Mouse (Mus musculus) liver, adult 2 months (tissue): ENCODE measurements at regions not wholly inside any gene's neighbourhood (a gene's known extent, or its start where the extent isn't known, plus 50 kb on each side); places are given as distances from the start of the nearest gene placed in this dataset.

ENCODE experiments used
- DNase-seq: peaks from one replicate; pipeline ENCODE4 v3.0.0-alpha.2; 2011; ENCODE audit warnings: low read depth, low spot score; ENCODE audit errors: extremely low read depth
- H3K27ac ChIP-seq: fragments of 200-500 bp; replicated peaks from 2 replicates; pipeline ENCODE4 v1.5.1; 2012; ENCODE audit warnings: low read depth, mild to moderate bottlenecking, control low read depth, inconsistent platforms, low read length; ENCODE audit not compliant: insufficient read depth
- H3K27me3 ChIP-seq: fragments of 200-500 bp; 2 replicates; pipeline ENCODE4 v1.6.1; 2012; ENCODE audit warnings: mild to moderate bottlenecking, moderate library complexity, low read length, inconsistent platforms; ENCODE audit not compliant: control insufficient read depth, insufficient read depth
- H3K36me3 ChIP-seq: fragments of 200-500 bp; 2 replicates; pipeline ENCODE4 v1.6.1; 2012; ENCODE audit warnings: low read length, inconsistent platforms; ENCODE audit not compliant: control insufficient read depth, insufficient read depth
- H3K4me1 ChIP-seq: fragments of 200-500 bp; 2 replicates; pipeline ENCODE4 v1.6.1; 2011; ENCODE audit warnings: low read length; ENCODE audit not compliant: control insufficient read depth, insufficient read depth
- H3K4me3 ChIP-seq: fragments of 200-500 bp; 2 replicates; pipeline ENCODE4 v1.5.1; 2011; ENCODE audit warnings: low read depth, mild to moderate bottlenecking, control low read depth, low read length, moderate library complexity; ENCODE audit not compliant: insufficient read depth
- H3K79me2 ChIP-seq: fragments of 200-500 bp; 2 replicates; pipeline ENCODE4 v1.6.1; 2012; ENCODE audit warnings: inconsistent platforms, mild to moderate bottlenecking, low read length, moderate library complexity; ENCODE audit not compliant: control insufficient read depth, insufficient read depth
- H3K9ac ChIP-seq: fragments of 200-500 bp; 2 replicates; pipeline ENCODE4 v1.6.1; 2012; ENCODE audit warnings: low read depth, mild to moderate bottlenecking, control low read depth, inconsistent platforms, low read length
- CTCF ChIP-seq: fragments of 200-500 bp; IDR thresholded peaks from 2 replicates; pipeline ENCODE4 v1.5.1; 2011; ENCODE audit warnings: low read depth, low read length, control low read depth
- POLR2A ChIP-seq: fragments of 200-500 bp; IDR thresholded peaks from 2 replicates; pipeline ENCODE4 v1.6.1; 2011; ENCODE audit warnings: low read length, control low read depth; ENCODE audit not compliant: insufficient read depth; ENCODE audit errors: extremely low read depth
- WGBS: fragments of 180-500 bp; shearing (Covaris S2); methylation state at CpG from one replicate; pipeline ENCODE4 v1.1.7; 2018; 5-methylcytosine and 5-hydroxymethylcytosine counted together

- Histone ChIP-seq H3K9ac (no peak overlapping the region), H3K27me3 (no peaks in the 10 kb centered on the region), H3K36me3 (no peaks in the 10 kb centered on the region), H3K79me2 (no peaks in the 10 kb centered on the region), H3K4me1 (no peaks in the 10 kb centered on the region), H3K4me3 (no peak overlapping the region), H3K27ac (no peak overlapping the region)
- no peak for DNase-seq
- 79% methylated on average over 5 of the region's 5 CpGs for WGBS
- no peak for TF ChIP-seq CTCF
- TF ChIP-seq POLR2A, result no peak
These were observed 163.8 kb upstream of the Mpped2 start for GRCm38 (mm10) chr2:106529247-106529646.

DNA sequence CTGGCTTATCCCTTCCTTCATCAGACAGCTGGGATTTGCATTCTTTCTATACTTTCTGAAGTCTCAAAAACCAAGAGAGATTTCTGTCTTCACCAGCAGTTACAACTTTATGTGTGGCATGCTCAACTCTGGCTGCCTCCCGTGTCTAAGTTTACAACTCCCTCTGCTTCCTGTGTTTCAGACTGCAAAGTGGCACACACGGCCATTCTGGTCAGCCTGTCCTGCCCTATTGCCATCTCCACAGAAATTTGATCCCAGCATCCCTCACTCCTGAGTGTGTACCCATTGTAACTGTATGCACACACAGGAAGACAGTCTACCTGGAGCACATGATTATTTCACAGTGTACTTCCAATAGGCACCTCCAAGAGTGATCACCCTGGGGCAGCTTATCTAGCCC, 163.3 kb upstream of the Mpped2 start:
- H3K27me3 ChIP-seq, result no peaks in the 10 kb centered on the region
- no peak for DNase-seq
- H3K9ac ChIP-seq, result no peak overlapping the region
- H3K4me1 ChIP-seq, result no peaks in the 10 kb centered on the region
- no peaks in the 10 kb centered on the region for H3K36me3 ChIP-seq
- no peak overlapping the region for H3K4me3 ChIP-seq
- H3K27ac ChIP-seq, result no peak overlapping the region
- H3K79me2 ChIP-seq, result no peaks in the 10 kb centered on the region
- WGBS, result 69% methylated on average over 2 of the region's 2 CpGs
- TF ChIP-seq POLR2A, result no peak
- TF ChIP-seq CTCF, result no peak

GRCm38 (mm10) chr2:106538329-106538728, 154.7 kb upstream of the Mpped2 start:
- no peaks in the 10 kb centered on the region for H3K4me1 ChIP-seq
- H3K36me3 ChIP-seq, result no peaks in the 10 kb centered on the region
- H3K27ac ChIP-seq, result no peak overlapping the region
- H3K79me2 ChIP-seq, result no peaks in the 10 kb centered on the region
- H3K9ac ChIP-seq, result no peak overlapping the region
- no peaks in the 10 kb centered on the region for H3K27me3 ChIP-seq
- no peak for DNase-seq
- no peak overlapping the region for H3K4me3 ChIP-seq
- 65% methylated on average over 4 of the region's 4 CpGs for WGBS
- no peak for TF ChIP-seq CTCF
- TF ChIP-seq POLR2A, result no peak

DNA sequence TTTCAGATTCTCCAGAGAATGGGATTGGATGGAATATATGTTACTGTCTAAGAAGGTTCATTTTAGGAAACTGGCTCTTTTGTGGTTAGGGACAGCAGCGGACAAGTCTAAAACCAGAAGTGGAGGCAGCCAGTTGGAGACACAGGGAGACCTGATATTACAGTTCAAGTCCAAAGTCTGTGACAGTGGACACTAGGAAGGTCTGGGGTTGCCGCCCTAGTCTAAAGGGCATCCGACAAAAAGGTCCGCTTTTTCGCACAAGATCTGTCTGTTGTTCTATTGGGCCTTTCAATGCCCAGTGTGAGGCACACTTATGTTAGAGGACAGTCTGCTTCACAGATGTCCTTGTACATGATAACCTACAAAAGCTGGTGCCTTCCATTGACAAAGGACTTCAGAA, 152.9 kb upstream of the Mpped2 start:
- DNase-seq, result no peak
- TF ChIP-seq CTCF, result no peak

GRCm38 (mm10) chr2:106547117-106547516, 146.0 kb upstream of the Mpped2 start:
- Histone ChIP-seq H3K9ac (no peak overlapping the region), H3K27me3 (no peaks in the 10 kb centered on the region), H3K36me3 (no peaks in the 10 kb centered on the region), H3K4me1 (no peaks in the 10 kb centered on the region), H3K4me3 (no peak overlapping the region), H3K27ac (no peak overlapping the region), H3K79me2 (no peaks in the 10 kb centered on the region)
- DNase-seq, result no peak
- TF ChIP-seq POLR2A, result no peak
- WGBS, result 66% methylated on average over 4 of the region's 4 CpGs

More for the DNA sequence above, 152.9 kb upstream of the Mpped2 start:
- no peaks in the 10 kb centered on the region for H3K79me2 ChIP-seq
- no peaks in the 10 kb centered on the region for H3K36me3 ChIP-seq
- no peaks in the 10 kb centered on the region for H3K4me1 ChIP-seq
- H3K27ac ChIP-seq, result no peak overlapping the region
- H3K27me3 ChIP-seq, result no peaks in the 10 kb centered on the region
- H3K4me3 ChIP-seq, result no peak overlapping the region
- 91% methylated on average over 5 of the region's 5 CpGs for WGBS
- H3K9ac ChIP-seq, result no peak overlapping the region

DNA sequence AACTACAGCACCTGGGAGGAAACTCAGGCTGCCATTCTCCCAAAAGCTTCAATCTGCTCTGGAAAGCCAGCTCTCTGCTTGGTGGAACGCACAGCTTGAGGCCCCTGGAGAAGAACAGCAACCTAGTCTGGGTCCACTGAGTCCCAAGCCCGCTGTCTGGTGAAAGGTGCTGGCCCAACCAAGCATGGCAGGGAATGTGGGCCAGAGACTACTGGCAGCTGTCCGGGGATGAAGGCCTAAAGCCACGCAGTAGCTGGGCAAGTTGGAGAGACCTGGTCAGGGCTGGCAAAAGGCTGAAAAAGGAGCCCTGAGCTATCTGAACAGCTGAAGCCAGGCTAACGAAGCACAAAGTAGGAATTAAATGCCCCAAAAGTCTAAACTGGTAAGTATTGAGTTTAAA, 139.4 kb upstream of the Mpped2 start:
- no peak overlapping the region for H3K9ac ChIP-seq
- 86% methylated on average over 5 of the region's 5 CpGs for WGBS
- no peak for DNase-seq
- no peak overlapping the region for H3K27ac ChIP-seq
- H3K36me3 ChIP-seq, result no peaks in the 10 kb centered on the region
- no peak for TF ChIP-seq CTCF
- TF ChIP-seq POLR2A, result no peak
- no peaks in the 10 kb centered on the region for H3K4me1 ChIP-seq
- no peak overlapping the region for H3K4me3 ChIP-seq
- H3K79me2 ChIP-seq, result no peaks in the 10 kb centered on the region
- H3K27me3 ChIP-seq, result no peaks in the 10 kb centered on the region
